Mouse (Mus musculus): ENCODE results near the gene Lgr6.

DNA sequence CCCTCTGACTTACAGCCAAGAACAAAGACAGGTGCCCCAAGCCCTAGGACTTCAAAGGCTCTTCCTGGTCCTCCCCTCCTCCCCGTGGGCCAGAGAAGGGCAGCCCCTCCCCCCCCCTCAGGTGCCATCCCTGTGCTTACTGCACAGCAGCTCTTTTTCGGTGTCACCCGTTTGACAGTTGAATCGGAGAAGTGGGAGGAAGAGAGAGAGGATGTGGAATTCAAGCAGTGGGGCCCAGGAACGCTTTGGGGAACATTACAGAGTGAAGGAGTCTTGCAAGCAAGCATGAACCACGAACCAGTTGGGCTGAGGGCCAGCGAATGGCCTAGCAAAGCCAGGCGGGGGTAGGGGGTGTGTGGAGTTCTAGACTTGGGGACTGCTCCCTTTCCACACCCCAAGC, 26.5 kb upstream of the Lgr6 start:
- TF ChIP-seq CTCF (IDR thresholded peaks at IDR 0.05; ENCODE audit: low read depth, low read length) (no peak), POLR2A (IDR thresholded peaks at IDR 0.05; ENCODE audit: borderline replicate concordance, low read depth, low read length) (no peak)

All from bone marrow macrophage, adult 2 months (primary cell).